Mouse (Mus musculus) brain, embryonic 14.5 days (tissue): ENCODE results near the gene Adamts9.

Experiments
- CTCF ChIP-seq: fragments of 200-500 bp; IDR thresholded peaks from 2 replicates; pipeline ENCODE4 v1.5.1; 2012; ENCODE audit warnings: inconsistent platforms, mild to moderate bottlenecking, moderate library complexity, borderline replicate concordance; ENCODE audit not compliant: insufficient read depth, insufficient read length; ENCODE audit errors: extremely low read depth
- POLR2A ChIP-seq: fragments of 200-500 bp; IDR thresholded peaks from 2 replicates; pipeline ENCODE4 v1.6.1; 2012; ENCODE audit warnings: mild to moderate bottlenecking, inconsistent platforms, borderline replicate concordance; ENCODE audit not compliant: poor library complexity, insufficient read depth, insufficient read length, severe bottlenecking; ENCODE audit errors: extremely low read depth

DNA sequence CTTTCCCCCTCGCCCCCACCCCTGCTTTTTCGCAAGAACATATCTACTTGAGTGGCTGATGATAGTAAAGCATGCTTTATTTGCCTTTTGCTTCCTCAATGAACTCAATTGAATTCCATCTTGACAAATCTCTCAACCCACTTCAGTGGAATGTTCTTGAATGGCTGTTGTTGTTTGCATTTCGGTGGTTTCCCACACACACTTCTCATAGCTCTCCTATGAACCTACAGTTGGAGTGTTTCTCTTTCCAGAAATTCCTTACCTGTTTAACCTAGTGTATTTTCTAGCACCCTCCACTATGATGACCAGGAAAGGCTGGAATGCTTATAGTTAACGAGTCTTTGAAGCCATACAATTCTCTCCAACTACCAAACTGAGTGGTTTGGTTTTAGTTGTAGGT, 88.4 kb downstream of the Adamts9 start:
- TF ChIP-seq POLR2A = no peak
- no peak for TF ChIP-seq CTCF
